Mouse (Mus musculus) T-helper 1 cell (primary cell): ENCODE data around the gene Aup1.

Experiments used
- in situ Hi-C: fragments of 300-600 bp; cut with MboI, MseI; formaldehyde crosslinking; loops from one replicate; pipeline ENCODE4 v1.15.1; 2025; ENCODE audit warnings: high pct_unique_total_duplicates

Gene Aup1

DNA sequence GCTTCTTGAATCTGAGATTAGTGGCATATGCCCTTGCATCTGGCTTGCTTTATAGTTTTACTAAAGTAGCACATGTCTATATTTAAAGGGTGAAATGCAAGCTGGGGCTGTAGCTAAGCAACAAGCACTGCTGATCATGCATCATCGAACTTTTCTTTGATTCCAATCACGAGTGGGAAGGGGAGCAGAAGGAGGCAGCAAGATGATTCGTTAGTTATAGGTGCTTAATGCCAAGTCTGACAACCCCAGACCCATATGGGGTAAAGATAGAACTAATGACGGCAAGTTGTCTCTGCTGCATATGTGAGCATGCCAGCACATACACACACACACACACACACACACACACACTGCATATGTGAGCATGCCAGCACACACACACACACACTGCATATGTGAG, 49.8 kb downstream of the Aup1 start:
- in situ Hi-C loops: loop anchor here (5.0 kb wide), 1 partner anchor 182 kb away; no protein-coding TSS in a partner anchor
